Mouse (Mus musculus) small intestine, adult 2 months (tissue): ENCODE results near the gene Psen1. TPM values are rescaled to one million over a fixed set of nuclear protein-coding genes. Genes with fewer than 3 reads are reported as not detected.

Source experiments
- H3K27ac ChIP-seq: fragments of 200-500 bp; 2 replicates; pipeline ENCODE4 v1.5.1; 2012; ENCODE audit warnings: low read depth, low read length, control low read depth, inconsistent platforms; ENCODE audit not compliant: insufficient read depth
- H3K27me3 ChIP-seq: fragments of 200-500 bp; 2 replicates; pipeline ENCODE4 v1.6.1; 2012; ENCODE audit warnings: mild to moderate bottlenecking, moderate library complexity, low read length, inconsistent platforms; ENCODE audit not compliant: control insufficient read depth, insufficient read depth
- H3K36me3 ChIP-seq: fragments of 200-500 bp; 2 replicates; pipeline ENCODE4 v1.6.1; 2012; ENCODE audit warnings: mild to moderate bottlenecking, low read length, control low read depth, inconsistent platforms; ENCODE audit not compliant: control insufficient read depth, insufficient read depth
- H3K4me1 ChIP-seq: fragments of 200-500 bp; 2 replicates; pipeline ENCODE4 v1.6.1; 2012; ENCODE audit warnings: low read length, inconsistent platforms, mixed read lengths; ENCODE audit not compliant: control insufficient read depth, insufficient read depth, insufficient read length
- H3K4me3 ChIP-seq: fragments of 200-500 bp; 2 replicates; pipeline ENCODE4 v1.5.1; 2012; ENCODE audit warnings: low read depth, mild to moderate bottlenecking, control low read depth, inconsistent platforms, low read length, moderate library complexity
- CTCF ChIP-seq: fragments of 200-500 bp; IDR thresholded peaks from 2 replicates; pipeline ENCODE4 v1.5.1; 2012; ENCODE audit warnings: low read depth, mild to moderate bottlenecking, control low read depth, inconsistent platforms, low read length, moderate library complexity, mixed read lengths; ENCODE audit not compliant: insufficient replicate concordance, insufficient read length; ENCODE audit errors: extremely low read depth
- POLR2A ChIP-seq: fragments of 200-500 bp; IDR thresholded peaks from 2 replicates; pipeline ENCODE4 v1.6.1; 2012; ENCODE audit warnings: low read depth, mild to moderate bottlenecking, control low read depth, inconsistent platforms, low read length, moderate library complexity
- WGBS: fragments of 180-500 bp; shearing (Covaris S2); methylation state at CpG from one replicate; pipeline ENCODE4 v1.1.7; 2018; 5-methylcytosine and 5-hydroxymethylcytosine counted together
- polyA plus RNA-seq: library from polyadenylated mRNA; depleted of rRNA; stranded (reverse); fragments of >200 nt; gene quantifications from 2 replicates; pipeline ENCODE4 v1.2.3, GENCODE M21; 2012; rRNA removed

Gene Psen1
- 16.6 and 35.2 TPM in 2 replicates for polyA plus RNA-seq

DNA sequence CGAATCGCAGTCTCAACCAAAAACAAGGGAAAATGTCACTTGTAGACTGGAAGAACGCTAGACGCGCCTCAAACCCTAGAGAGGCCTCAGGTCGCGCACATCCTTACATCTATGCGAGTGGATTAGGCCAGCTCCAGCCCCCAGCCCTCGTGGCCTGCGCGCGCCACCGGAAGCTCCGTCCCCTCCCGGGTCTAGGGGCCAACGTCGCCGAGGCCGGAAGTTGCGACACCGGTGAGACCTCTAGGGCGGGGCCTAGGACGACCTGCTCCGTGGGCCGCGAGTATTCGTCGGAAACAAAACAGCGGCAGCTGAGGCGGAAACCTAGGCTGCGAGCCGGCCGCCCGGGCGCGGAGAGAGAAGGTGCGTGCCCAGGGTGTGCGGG, at the start of gene Psen1:
TSS of gene Psen1 (plus strand) at position 219 of the 382 bp plus-strand sequence.
- TF ChIP-seq CTCF (no peak), POLR2A (peak; percentile 86)
- H3K4me1 ChIP-seq = peaks cover 2% of the 10 kb centered on the region; the same call in 1 of the 2 replicates
- H3K27me3 ChIP-seq = no peaks in the 10 kb centered on the region
- peak within 1 kb of the TSS; percentile 85 for H3K4me3 ChIP-seq
- under 1% methylated on average over 38 of the region's 38 CpGs for WGBS
- peaks cover 5% of the 10 kb centered on the region; the same call in 1 of the 2 replicates for H3K36me3 ChIP-seq
- H3K27ac ChIP-seq = peak within 1 kb of the TSS; percentile 92

DNA sequence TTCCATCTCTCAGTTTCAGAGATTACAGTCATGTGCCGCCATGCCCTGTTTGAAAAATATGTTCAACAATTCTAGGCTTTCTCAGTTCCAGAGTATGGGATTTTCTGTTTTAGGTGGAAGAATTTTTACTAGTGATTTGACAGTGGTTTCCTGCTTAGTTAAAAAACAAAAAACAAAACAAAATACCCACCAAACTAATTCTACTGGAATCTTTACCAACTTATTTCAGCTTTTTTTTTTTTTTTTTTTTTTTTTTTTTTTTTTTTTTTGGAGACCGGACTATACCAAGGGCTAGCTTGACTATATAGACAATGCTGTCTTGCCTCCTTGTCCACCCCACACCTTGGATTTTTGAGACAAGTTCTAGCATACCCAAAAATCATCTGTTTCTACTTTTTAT, 46.7 kb upstream of the Psen1 start:
- no peaks in the 10 kb centered on the region for H3K4me1 ChIP-seq
- WGBS = 89% methylated on average over 2 of the region's 2 CpGs
- TF ChIP-seq CTCF = no peak
- no peak for TF ChIP-seq POLR2A
- no peak overlapping the region for H3K27ac ChIP-seq
- H3K36me3 ChIP-seq = peaks cover 43% of the 10 kb centered on the region
- no peaks in the 10 kb centered on the region for H3K27me3 ChIP-seq
- no peak overlapping the region for H3K4me3 ChIP-seq

- Histone ChIP-seq H3K36me3 (peaks cover 47% of the 10 kb centered on the region), H3K4me3 (no peak overlapping the region), H3K4me1 (no peaks in the 10 kb centered on the region), H3K27ac (no peak overlapping the region), H3K27me3 (no peaks in the 10 kb centered on the region)
- WGBS = 85% methylated on average over 1 of the region's 1 CpGs
- TF ChIP-seq CTCF (no peak), POLR2A (no peak)
These were observed 44.8 kb upstream of the Psen1 start for GRCm38 (mm10) chr12:83643116-83643515.

- Histone ChIP-seq H3K27ac (no peak overlapping the region), H3K4me3 (no peak overlapping the region), H3K36me3 (peaks cover 50% of the 10 kb centered on the region), H3K4me1 (no peaks in the 10 kb centered on the region), H3K27me3 (no peaks in the 10 kb centered on the region)
- no peak for TF ChIP-seq POLR2A
- no peak for TF ChIP-seq CTCF
- 83% methylated on average over 3 of the region's 3 CpGs for WGBS
These were observed 37.6 kb upstream of the Psen1 start for GRCm38 (mm10) chr12:83650346-83650745.

GRCm38 (mm10) chr12:83651414-83651813, 36.5 kb upstream of the Psen1 start:
- H3K4me3 ChIP-seq = no peak overlapping the region
- H3K36me3 ChIP-seq = peaks cover 48% of the 10 kb centered on the region
- no peaks in the 10 kb centered on the region for H3K4me1 ChIP-seq
- TF ChIP-seq POLR2A (no peak), CTCF (no peak)
- H3K27me3 ChIP-seq = no peaks in the 10 kb centered on the region
- no peak overlapping the region for H3K27ac ChIP-seq

DNA sequence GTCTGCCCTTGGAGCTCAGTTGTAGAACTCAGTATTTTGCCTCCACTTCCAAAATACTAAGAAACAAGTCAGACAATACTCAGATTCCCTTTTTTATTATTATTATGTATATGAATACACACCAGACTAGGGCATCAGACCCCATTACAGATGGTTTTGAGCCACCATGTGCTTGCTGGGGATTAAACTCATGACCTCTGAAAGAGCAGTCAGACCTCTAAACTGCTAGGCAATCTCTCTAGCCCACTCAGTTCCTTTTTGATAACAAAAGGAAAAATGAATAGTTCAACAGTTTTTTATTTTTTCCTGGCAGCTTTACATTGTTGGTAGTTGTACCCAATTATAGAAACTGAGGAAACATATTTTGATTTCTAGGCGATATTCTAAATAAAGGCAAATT, 2.5 kb upstream of the Psen1 start:
- Histone ChIP-seq H3K27me3 (no peaks in the 10 kb centered on the region), H3K4me3 (no peak overlapping the region), H3K4me1 (no peaks in the 10 kb centered on the region), H3K36me3 (peaks cover 15% of the 10 kb centered on the region), H3K27ac (no peak overlapping the region)
- TF ChIP-seq POLR2A = no peak
- 95% methylated on average over 1 of the region's 1 CpGs for WGBS

- Histone ChIP-seq H3K4me1 (0 out of 2 replicates have a peak, but pooled peaks cover 2% of the 10 kb centered on the region), H3K36me3 (peaks cover 10% of the 10 kb centered on the region), H3K27ac (no peak overlapping the region), H3K27me3 (no peaks in the 10 kb centered on the region), H3K4me3 (no peak overlapping the region)
- TF ChIP-seq POLR2A = no peak
- TF ChIP-seq CTCF = no peak
- 70% methylated on average over 9 of the region's 9 CpGs for WGBS
These were observed 1.2 kb upstream of the Psen1 start for GRCm38 (mm10) chr12:83686575-83687350.
